Mouse (Mus musculus) liver, embryonic 14.5 days (tissue): ENCODE measurements at regions not wholly inside any gene's neighbourhood (a gene's known extent, or its start where the extent isn't known, plus 50 kb on each side); places are given as distances from the start of the nearest gene placed in this dataset.

Experiments
- ATAC-seq: fragments of 200-750 bp; cut with Nextera tagmentation; 2 replicates; pipeline ENCODE4 v1.8.0; 2017; ENCODE audit warnings: moderate number of reproducible peaks, mild to moderate bottlenecking, moderate library complexity; ENCODE audit not compliant: insufficient read depth
- DNase-seq, 3 experiments: peaks; one replicate each; pipeline ENCODE4 v3.0.0-alpha.2; 2012 to 2013; ENCODE audit warnings: low read depth in 3 of 3, low spot score in 3 of 3
- H3K27ac ChIP-seq: fragments of 300-500 bp; sonication (generic); 2 replicates; pipeline ENCODE4 v1.5.1; 2014; ENCODE audit warnings: moderate library complexity, mild to moderate bottlenecking, control low read depth, inconsistent platforms
- H3K27me3 ChIP-seq: fragments of 300-500 bp; sonication (generic); 2 replicates; pipeline ENCODE4 v1.6.1; 2014; ENCODE audit warnings: mild to moderate bottlenecking, low read length, moderate library complexity; ENCODE audit not compliant: control insufficient read depth, insufficient read depth
- H3K36me3 ChIP-seq: fragments of 300-500 bp; sonication (generic); replicated peaks from 2 replicates; pipeline ENCODE4 v1.6.1; 2014; ENCODE audit warnings: low read depth; ENCODE audit not compliant: control insufficient read depth, insufficient read depth
- H3K4me1 ChIP-seq, 2 experiments: fragments of 200-500 bp in 1 of 2; fragments of 300-500 bp in 1 of 2; sonication (generic) in 1 of 2; replicated peaks; 2 replicates each; pipeline ENCODE4 v1.6.1; 2012 to 2014; ENCODE audit warnings: antibody characterized with exemption in 1 of 2, inconsistent platforms in 1 of 2, low read length in 1 of 2; ENCODE audit not compliant: control insufficient read depth in 2 of 2, insufficient read depth in 2 of 2
- H3K4me2 ChIP-seq: fragments of 300-500 bp; sonication (generic); 2 replicates; pipeline ENCODE4 v1.6.1; 2014; ENCODE audit warnings: low read depth, mild to moderate bottlenecking, control low read depth, moderate library complexity
- H3K4me3 ChIP-seq, 2 experiments: fragments of 200-500 bp in 1 of 2; fragments of 300-500 bp in 1 of 2; sonication (generic) in 1 of 2; 2 replicates each; pipeline ENCODE4 v1.5.1; 2012 to 2014; ENCODE audit warnings: low read depth in 2 of 2, low read length in 2 of 2, mild to moderate bottlenecking in 2 of 2, control low read depth in 1 of 2, inconsistent platforms in 1 of 2, moderate library complexity in 1 of 2; ENCODE audit not compliant: insufficient read depth in 1 of 2
- H3K9ac ChIP-seq: fragments of 300-500 bp; sonication (generic); replicated peaks from 2 replicates; pipeline ENCODE4 v1.6.1; 2014; ENCODE audit warnings: mild to moderate bottlenecking, control low read depth, moderate library complexity
- H3K9me3 ChIP-seq: fragments of 300-500 bp; sonication (generic); 2 replicates; pipeline ENCODE4 v1.6.1; 2016; ENCODE audit warnings: low read length, mixed read lengths; ENCODE audit not compliant: control insufficient read depth
- CTCF ChIP-seq: IDR thresholded peaks from 2 replicates; pipeline ENCODE4 v1.5.1; 2016; ENCODE audit warnings: antibody characterized with exemption, low read depth, control low read depth
- EP300 ChIP-seq: IDR thresholded peaks from 2 replicates; pipeline ENCODE4 v1.6.1; 2016; ENCODE audit warnings: antibody characterized with exemption, low read depth
- WGBS: fragments of 180-500 bp; shearing (Covaris S2); extraction: QIAGEN DNeasy Blood & Tissue Kit; methylation state at CpG from one replicate; pipeline ENCODE4 v1.1.7; 2014; ENCODE audit not compliant: insufficient replicate concordance; 5-methylcytosine and 5-hydroxymethylcytosine counted together

- Histone ChIP-seq H3K4me1 (peaks cover 0 to 2% of the 10 kb centered on the region in 2 experiments; a peak in 1 of 4 replicates), H3K36me3 (no peaks in the 10 kb centered on the region), H3K4me3 (no peak overlapping the region), H3K27me3 (no peaks in the 10 kb centered on the region), H3K9me3 (no peaks in the 10 kb centered on the region), H3K9ac (no peak overlapping the region), H3K4me2 (no peak overlapping the region), H3K27ac (no peak overlapping the region)
- no peak for DNase-seq
- ATAC-seq, result no peak
- TF ChIP-seq EP300 (no peak), CTCF (no peak)
- WGBS, result 71% methylated on average over 9 of the region's 9 CpGs
Observed at GRCm38 (mm10) chr2:19060218-19060915, 62.2 kb downstream of the 4930426L09Rik start.

GRCm38 (mm10) chr2:19064560-19065362 lies 66.6 kb downstream of the 4930426L09Rik start:
- no peak overlapping the region for H3K27ac ChIP-seq
- no peak overlapping the region for H3K9ac ChIP-seq
- no peaks in the 10 kb centered on the region for H3K9me3 ChIP-seq
- DNase-seq, result no peak
- no peaks in the 10 kb centered on the region for H3K27me3 ChIP-seq
- no peak for ATAC-seq
- H3K36me3 ChIP-seq, result no peaks in the 10 kb centered on the region
- 26% methylated on average over 9 of the region's 9 CpGs for WGBS
- H3K4me3 ChIP-seq, result no peak overlapping the region
- peaks cover 0 to 2% of the 10 kb centered on the region in 2 experiments; a peak in 1 of 4 replicates for H3K4me1 ChIP-seq
- peak overlapping the region; percentile 11; the same call in 1 of the 2 replicates for H3K4me2 ChIP-seq
- TF ChIP-seq CTCF (no peak), EP300 (no peak)

- Histone ChIP-seq H3K27me3 (no peaks in the 10 kb centered on the region), H3K36me3 (no peaks in the 10 kb centered on the region), H3K4me2 (no peak overlapping the region), H3K27ac (no peak overlapping the region), H3K4me1 (peaks cover 0 to 2% of the 10 kb centered on the region in 2 experiments; a peak in 1 of 4 replicates), H3K9ac (no peak overlapping the region), H3K9me3 (no peaks in the 10 kb centered on the region), H3K4me3 (no peak overlapping the region)
- no peak for DNase-seq
- WGBS, result 50% methylated on average over 1 of the region's 1 CpGs
- TF ChIP-seq EP300 (no peak), CTCF (no peak)
- ATAC-seq, result no peak
Observed at GRCm38 (mm10) chr2:19065511-19065910, 67.4 kb downstream of the 4930426L09Rik start.

GRCm38 (mm10) chr2:19068161-19068560 lies 70.0 kb downstream of the 4930426L09Rik start:
- no peak overlapping the region for H3K27ac ChIP-seq
- H3K36me3 ChIP-seq, result no peaks in the 10 kb centered on the region
- no peak overlapping the region for H3K9ac ChIP-seq
- 63% methylated on average over 1 of the region's 1 CpGs for WGBS
- H3K4me2 ChIP-seq, result no peak overlapping the region
- DNase-seq (no peak), ATAC-seq (no peak)
- TF ChIP-seq EP300, result no peak
- no peak for TF ChIP-seq CTCF
- no peaks in the 10 kb centered on the region for H3K9me3 ChIP-seq
- no peak overlapping the region for H3K4me3 ChIP-seq
- H3K27me3 ChIP-seq, result no peaks in the 10 kb centered on the region
- peaks cover 0 to 2% of the 10 kb centered on the region in 2 experiments; a peak in 1 of 4 replicates for H3K4me1 ChIP-seq

GRCm38 (mm10) chr2:19083816-19084215 lies 85.7 kb downstream of the 4930426L09Rik start:
- H3K27me3 ChIP-seq, result no peaks in the 10 kb centered on the region
- no peak overlapping the region for H3K9ac ChIP-seq
- ATAC-seq, result no peak
- no peak for DNase-seq
- TF ChIP-seq EP300 (no peak), CTCF (no peak)
- no peak overlapping the region for H3K4me3 ChIP-seq
- no peaks in the 10 kb centered on the region for H3K9me3 ChIP-seq
- no peak overlapping the region for H3K27ac ChIP-seq
- 60% methylated on average over 3 of the region's 3 CpGs for WGBS
- no peaks in the 10 kb centered on the region for H3K36me3 ChIP-seq
- peaks cover 0 to 4% of the 10 kb centered on the region in 2 experiments; a peak in 2 of 4 replicates for H3K4me1 ChIP-seq
- no peak overlapping the region for H3K4me2 ChIP-seq
